Mouse (Mus musculus): ENCODE results near the gene Stra6. TPM values are rescaled to one million over a fixed set of nuclear protein-coding genes. Genes with fewer than 3 reads are reported as not detected.
A peak's percentile ranks its signal among the peaks of the same experiment; 100 is the strongest.

Gene Stra6
- polyA plus RNA-seq, 1 experiment from 2014 or later: 14.8 TPM

DNA sequence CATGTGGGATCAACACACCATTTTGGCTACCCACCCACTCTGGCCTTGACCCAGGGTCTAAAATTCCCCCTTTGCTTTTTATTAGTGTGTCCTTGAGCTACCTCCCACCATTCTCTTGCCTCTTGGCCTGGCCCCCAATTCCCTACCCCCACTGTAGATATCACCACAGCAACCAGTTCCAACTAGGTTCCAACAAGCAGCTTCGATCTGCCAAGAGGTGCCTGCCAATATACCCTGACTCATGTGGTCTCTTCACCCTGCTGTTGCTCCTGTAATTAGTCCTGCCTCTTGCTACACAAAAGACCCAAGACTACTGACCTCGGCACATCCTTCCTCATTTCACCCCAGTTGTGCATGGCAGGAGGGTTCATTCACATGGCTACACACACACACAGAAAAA is 21.5 kb downstream of the Stra6 start:
- peaks cover 20% of the 10 kb centered on the region for H3K27me3 ChIP-seq
- H3K9me3 ChIP-seq (replicated peaks): no peaks in the 10 kb centered on the region
- no peaks in the 10 kb centered on the region for H3K36me3 ChIP-seq
- H3K9ac ChIP-seq: no peak overlapping the region
- 7% methylated on average over 2 of the region's 2 CpGs for WGBS
- peak overlapping the region; percentile 60; the same call in 1 of the 2 replicates for H3K27ac ChIP-seq
- no peak overlapping the region for H3K4me3 ChIP-seq
- peak; percentile 42; the same call in 1 of the 2 replicates for ATAC-seq (ENCODE audit: low FRiP score)
- H3K4me2 ChIP-seq (replicated peaks): no peak overlapping the region
- peaks cover 45% of the 10 kb centered on the region for H3K4me1 ChIP-seq

DNA sequence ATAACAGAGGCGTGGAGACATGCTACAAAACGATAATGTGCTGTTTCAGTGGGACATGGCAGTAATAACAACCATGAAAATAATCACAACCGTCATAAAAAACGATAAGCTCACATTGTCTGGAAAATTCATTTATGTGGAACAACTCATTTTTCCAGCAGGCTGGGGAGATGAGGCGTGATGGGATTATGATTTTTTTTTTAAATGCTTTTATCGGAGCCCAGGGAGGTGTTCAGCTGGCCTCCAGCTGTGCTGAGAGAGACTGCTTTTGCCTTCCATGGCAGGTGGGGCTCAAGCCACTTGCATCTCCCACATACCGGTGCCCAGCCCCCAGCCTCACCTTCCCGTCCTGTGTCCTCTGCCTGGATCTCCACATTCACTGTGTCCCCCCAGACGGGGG is 22.6 kb downstream of the Stra6 start:
- Histone ChIP-seq H3K36me3 (no peaks in the 10 kb centered on the region), H3K9me3 (replicated peaks) (no peaks in the 10 kb centered on the region), H3K9ac (no peak overlapping the region), H3K4me3 (no peak overlapping the region), H3K4me2 (replicated peaks) (no peak overlapping the region), H3K27me3 (peaks cover 23% of the 10 kb centered on the region), H3K27ac (peak overlapping the region; percentile 60; the same call in 1 of the 2 replicates), H3K4me1 (peaks cover 45% of the 10 kb centered on the region)
- ATAC-seq (ENCODE audit: low FRiP score): no peak
- WGBS: 31% methylated on average over 9 of the region's 9 CpGs

DNA sequence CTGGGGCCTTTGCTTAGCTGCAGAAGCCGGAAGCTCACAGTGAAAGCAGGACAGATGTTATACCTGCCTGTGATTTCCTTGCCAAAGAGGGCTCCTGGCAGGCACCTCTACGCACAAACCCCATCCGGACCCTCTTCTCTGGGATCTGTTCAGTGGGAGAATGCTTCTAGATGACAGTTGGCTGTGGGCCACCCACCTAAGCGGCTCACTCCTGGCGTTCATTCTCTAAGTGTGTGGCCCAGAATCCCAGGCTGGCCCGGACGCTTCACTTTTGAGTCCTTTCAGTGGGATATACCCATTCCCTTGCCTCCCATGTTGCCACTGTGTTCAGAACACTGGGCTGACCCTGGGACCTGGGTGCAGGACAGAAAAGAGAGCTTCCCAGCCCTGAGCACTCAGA is 23.3 kb downstream of the Stra6 start:
- H3K4me2 ChIP-seq (replicated peaks): no peak overlapping the region
- 64% methylated on average over 7 of the region's 7 CpGs for WGBS
- H3K27me3 ChIP-seq: peaks cover 23% of the 10 kb centered on the region
- no peaks in the 10 kb centered on the region for H3K36me3 ChIP-seq
- H3K27ac ChIP-seq: 0 out of 2 replicates have a peak overlapping the region, but pooled peaks have one; percentile 35
- H3K4me1 ChIP-seq: peaks cover 45% of the 10 kb centered on the region
- H3K4me3 ChIP-seq: no peak overlapping the region
- ATAC-seq (ENCODE audit: low FRiP score): no peak
- no peaks in the 10 kb centered on the region for H3K9me3 ChIP-seq (replicated peaks)
- no peak overlapping the region for H3K9ac ChIP-seq

DNA sequence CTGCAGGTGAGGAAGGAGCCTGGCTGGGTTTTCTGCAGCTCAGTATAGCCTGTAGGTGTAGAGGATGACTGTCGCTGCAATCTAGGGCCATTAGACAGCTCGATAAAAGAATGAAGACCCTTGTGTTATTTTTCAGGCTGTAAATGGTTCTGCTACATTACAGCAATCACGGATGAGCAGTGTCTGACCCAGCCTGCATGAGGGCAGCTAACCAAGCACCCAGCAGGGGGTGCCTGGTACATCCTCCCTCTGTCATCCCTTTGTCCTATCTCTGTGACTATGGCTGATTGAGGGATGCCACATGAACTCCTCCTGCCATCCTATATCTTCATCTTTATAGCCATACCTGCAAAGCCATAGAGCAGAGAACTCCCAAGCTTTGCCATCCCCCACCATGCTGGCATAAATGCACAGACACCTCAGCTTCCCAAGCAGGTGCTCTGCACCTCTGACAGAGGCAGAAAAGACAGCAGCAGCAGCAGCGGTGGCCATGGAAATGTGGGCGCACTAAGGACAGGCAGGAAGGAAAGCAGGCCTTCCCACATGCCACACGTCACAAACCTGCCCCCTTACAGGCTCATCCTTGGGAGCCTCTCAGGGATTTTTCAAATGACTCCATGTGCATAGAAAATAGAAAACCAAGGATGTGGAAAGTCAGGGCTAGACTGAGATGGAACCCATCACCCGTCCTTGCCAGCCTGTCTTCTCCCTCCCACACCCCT is 23.9 kb downstream of the Stra6 start:
- no peak overlapping the region for H3K4me3 ChIP-seq
- ATAC-seq (ENCODE audit: low FRiP score): no peak
- H3K4me1 ChIP-seq: peaks cover 45% of the 10 kb centered on the region
- H3K36me3 ChIP-seq: no peaks in the 10 kb centered on the region
- no peak overlapping the region for H3K4me2 ChIP-seq (replicated peaks)
- H3K27ac ChIP-seq: no peak overlapping the region
- H3K9me3 ChIP-seq (replicated peaks): no peaks in the 10 kb centered on the region
- 47% methylated on average over 7 of the region's 7 CpGs for WGBS
- H3K27me3 ChIP-seq: peaks cover 23% of the 10 kb centered on the region
- no peak overlapping the region for H3K9ac ChIP-seq

DNA sequence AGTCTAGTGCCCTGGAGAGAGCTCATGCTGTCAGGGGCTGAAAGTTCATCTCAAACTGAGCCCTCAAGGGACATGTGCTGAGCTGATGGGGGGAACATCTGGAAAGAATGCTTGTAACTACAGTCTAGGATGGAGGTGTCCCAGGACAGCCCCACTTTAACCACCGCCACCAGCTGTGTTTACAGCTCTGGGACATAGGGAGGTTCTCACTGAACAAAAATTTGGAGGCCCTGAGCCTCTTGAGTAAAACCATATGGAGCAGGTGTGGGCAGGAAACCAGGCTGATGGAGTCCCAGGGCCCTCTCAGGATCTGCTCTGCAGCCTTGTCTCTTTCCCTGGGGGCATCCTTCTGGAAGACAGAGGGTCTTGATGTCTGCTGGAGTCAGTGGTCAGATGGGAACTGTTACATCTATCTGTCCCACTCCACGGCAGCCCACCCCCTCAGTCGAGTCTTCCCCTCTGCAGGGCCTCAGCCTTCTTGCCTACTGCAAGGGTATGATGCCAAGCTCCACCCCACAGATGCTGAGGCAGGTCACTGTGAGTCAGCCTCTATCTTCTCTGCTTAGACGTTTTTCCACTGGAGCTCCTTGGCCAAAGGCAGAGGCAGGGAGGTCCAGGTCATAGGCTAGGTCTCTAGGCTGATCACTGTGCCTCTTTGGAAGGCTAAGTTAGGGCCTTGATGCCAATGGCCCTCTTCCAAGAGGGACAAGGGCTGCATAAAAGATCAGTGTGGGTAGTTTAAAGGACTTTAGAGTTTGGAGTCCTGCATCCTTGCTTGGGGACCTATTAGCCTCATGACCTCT is 28.2 kb downstream of the Stra6 start:
- Histone ChIP-seq H3K36me3 (no peaks in the 10 kb centered on the region), H3K9me3 (replicated peaks) (no peaks in the 10 kb centered on the region)
- no peak for ATAC-seq (ENCODE audit: low FRiP score)

DNA sequence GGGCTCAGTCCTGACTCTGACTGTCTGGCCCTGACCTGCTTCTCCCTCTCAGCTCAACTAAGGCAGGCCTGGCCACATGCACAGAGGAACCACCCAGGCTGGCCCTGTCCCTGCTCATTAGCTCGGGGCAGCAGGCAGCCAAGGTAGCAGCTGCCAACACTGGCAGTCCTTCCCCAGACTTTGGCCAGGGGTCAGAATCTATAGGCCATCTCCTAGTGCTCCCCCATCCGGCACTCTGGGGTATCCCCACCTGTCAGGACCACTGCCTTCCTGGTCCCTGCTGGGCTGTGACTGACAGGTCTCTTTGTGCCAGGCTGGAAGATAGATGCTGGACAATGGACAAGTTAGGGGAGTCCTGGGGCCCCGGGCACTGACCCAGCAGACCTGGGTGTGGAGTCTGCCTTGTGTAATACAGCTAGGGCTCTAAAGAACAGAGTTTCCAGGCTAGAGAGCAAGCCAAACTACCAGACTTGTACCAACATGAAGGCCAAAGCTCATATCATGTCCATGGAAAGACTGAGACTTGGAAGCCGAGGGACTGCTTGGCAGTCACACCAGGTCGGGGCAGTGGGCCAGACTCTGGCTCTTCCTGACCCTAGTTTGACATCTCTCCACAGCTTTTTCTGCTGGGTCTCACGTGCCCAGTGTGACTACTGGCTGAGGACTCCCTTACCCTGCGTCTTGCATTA is 29.1 kb downstream of the Stra6 start:
- Histone ChIP-seq H3K27ac (no peak overlapping the region), H3K4me2 (replicated peaks) (no peak overlapping the region), H3K27me3 (peaks cover 21% of the 10 kb centered on the region), H3K4me3 (no peak overlapping the region), H3K36me3 (no peaks in the 10 kb centered on the region), H3K4me1 (peaks cover 23% of the 10 kb centered on the region), H3K9me3 (replicated peaks) (no peaks in the 10 kb centered on the region), H3K9ac (no peak overlapping the region)
- 59% methylated on average over 7 of the region's 7 CpGs for WGBS
- ATAC-seq (ENCODE audit: low FRiP score): no peak

More for the DNA sequence above, 28.2 kb downstream of the Stra6 start:
- Histone ChIP-seq H3K27ac (no peak overlapping the region), H3K27me3 (peaks cover 23% of the 10 kb centered on the region), H3K4me2 (replicated peaks) (no peak overlapping the region), H3K4me3 (no peak overlapping the region), H3K4me1 (peaks cover 23% of the 10 kb centered on the region), H3K9ac (no peak overlapping the region)
- WGBS: 62% methylated on average over 4 of the region's 4 CpGs

DNA sequence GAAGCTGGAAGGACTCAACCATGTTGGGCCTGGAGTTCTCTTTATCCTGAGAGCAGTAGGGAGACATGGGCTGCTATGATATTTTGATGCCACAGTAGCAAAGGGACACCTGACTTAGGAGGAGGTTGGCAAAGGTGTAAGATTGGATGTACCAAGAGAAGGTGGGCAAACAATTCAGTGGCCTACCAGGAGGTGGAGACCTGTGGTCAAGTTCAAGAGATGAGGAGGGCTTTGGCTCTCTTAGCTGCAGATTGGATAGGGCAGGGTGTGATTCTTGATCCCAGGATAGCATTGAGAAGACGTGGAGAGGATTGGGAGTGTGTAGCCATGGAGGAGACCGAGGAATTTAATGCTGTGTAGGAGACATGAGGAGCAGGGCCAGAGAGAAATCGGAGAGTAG is 30.2 kb downstream of the Stra6 start:
- H3K9ac ChIP-seq: no peak overlapping the region
- H3K27ac ChIP-seq: no peak overlapping the region
- H3K9me3 ChIP-seq (replicated peaks): no peaks in the 10 kb centered on the region
- H3K4me3 ChIP-seq: no peak overlapping the region
- H3K4me2 ChIP-seq (replicated peaks): no peak overlapping the region
- H3K36me3 ChIP-seq: no peaks in the 10 kb centered on the region
- peaks cover 18% of the 10 kb centered on the region for H3K4me1 ChIP-seq
- 73% methylated on average over 3 of the region's 3 CpGs for WGBS
- peaks cover 16% of the 10 kb centered on the region for H3K27me3 ChIP-seq
- no peak for ATAC-seq (ENCODE audit: low FRiP score)

DNA sequence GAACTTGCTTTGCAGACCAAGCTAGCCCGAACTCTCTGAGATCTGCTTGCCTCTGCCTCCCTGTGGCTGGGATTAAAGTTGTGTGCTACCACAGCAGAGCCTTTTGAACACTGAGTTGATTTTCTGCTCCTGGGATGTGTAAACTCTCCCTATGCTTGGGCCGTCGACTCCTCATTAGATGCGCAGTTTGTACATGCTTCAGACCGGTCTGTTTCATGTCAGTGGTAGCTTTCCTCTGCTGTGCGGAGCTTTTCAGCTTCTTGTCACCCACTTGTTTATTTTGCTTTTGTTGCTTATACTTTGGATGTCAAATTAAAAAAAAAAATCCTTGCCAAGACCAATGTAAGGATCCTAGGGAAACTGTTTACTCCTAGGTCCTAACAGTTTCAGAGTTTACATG is 32.4 kb downstream of the Stra6 start:
- no peak for ATAC-seq (ENCODE audit: low FRiP score)
- H3K4me3 ChIP-seq: no peak overlapping the region
- WGBS: 85% methylated on average over 6 of the region's 6 CpGs
- no peaks in the 10 kb centered on the region for H3K9me3 ChIP-seq (replicated peaks)
- peaks cover 24% of the 10 kb centered on the region for H3K4me1 ChIP-seq
- no peak overlapping the region for H3K27ac ChIP-seq
- no peaks in the 10 kb centered on the region for H3K36me3 ChIP-seq
- H3K4me2 ChIP-seq (replicated peaks): no peak overlapping the region
- peaks cover 5% of the 10 kb centered on the region; the same call in 1 of the 2 replicates for H3K27me3 ChIP-seq
- no peak overlapping the region for H3K9ac ChIP-seq

DNA sequence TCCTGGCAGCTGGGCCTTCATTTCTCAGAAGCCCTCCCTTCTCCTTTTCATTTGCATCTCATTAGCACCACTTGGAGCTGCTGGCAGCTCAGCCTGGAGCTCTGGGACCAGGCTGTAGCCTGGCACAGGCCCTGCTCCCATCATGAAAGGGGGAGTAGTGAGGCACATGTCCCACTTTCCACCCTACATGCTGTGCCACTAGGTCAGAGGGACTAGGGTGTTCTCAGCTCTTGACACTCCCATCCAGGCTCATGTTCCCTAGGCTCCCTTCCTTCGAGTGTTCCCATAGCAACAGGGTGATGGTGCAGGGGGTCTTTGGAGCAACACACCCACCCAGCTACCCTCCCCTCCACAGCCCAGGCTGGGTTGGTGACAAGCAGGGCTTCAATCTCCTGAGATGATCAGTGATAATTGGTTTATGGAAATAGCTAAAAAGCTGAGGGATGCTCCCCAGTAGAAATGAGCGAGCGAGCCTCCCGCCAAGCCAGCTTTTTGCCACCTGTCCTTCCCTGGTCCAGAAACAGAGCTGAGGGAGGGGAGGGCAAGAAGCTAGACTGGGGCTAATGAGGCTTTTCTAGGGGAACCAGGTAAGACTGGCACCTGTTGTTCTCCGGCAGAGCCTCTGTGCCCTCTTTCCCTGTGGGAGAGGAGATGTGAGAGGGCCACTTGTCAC is 33.2 kb downstream of the Stra6 start:
- no peak overlapping the region for H3K9ac ChIP-seq
- H3K4me1 ChIP-seq: peaks cover 24% of the 10 kb centered on the region
- H3K36me3 ChIP-seq: no peaks in the 10 kb centered on the region
- no peaks in the 10 kb centered on the region for H3K9me3 ChIP-seq (replicated peaks)
- H3K27ac ChIP-seq: peak overlapping the region; percentile 50
- 57% methylated on average over 5 of the region's 5 CpGs for WGBS
- no peak overlapping the region for H3K4me3 ChIP-seq
- H3K27me3 ChIP-seq: peaks cover 7% of the 10 kb centered on the region; the same call in 1 of the 2 replicates
- peak; percentile 62 for ATAC-seq (ENCODE audit: low FRiP score)
- no peak overlapping the region for H3K4me2 ChIP-seq (replicated peaks)

DNA sequence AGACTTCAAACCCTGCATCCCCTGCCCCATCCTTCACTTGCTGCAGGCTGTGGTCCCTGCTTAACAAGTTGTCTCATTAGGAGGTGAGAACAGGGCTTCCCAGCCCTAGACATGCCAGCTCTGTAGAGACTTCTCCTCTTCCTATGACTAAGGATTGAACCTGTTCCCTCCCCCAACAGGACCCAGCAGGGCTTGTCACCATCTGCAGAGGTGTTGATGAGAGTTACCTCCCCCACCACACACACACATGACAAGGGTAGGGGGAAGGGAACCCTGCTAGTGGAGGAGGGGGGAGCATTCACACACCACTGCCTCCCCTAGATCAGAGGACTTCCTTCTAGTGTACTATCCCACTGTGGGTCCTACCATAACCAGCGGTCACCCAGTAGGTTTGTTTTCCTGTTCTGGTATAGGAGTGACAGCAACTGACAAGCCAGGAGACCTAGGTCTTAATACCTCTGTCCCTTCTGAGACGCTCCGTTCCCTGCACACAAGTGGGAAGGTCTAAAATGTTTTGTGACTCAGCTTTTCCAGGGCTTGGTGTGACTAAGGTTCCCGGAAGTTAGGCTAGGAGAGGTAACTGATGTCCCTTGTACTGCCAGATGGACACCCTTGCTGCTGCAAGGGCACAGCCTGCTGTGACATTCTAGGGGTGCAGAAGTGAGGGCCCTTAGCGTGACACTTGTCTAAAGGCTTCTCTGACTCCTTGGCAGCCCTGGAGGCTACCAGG is 36.4 kb downstream of the Stra6 start:
- H3K9ac ChIP-seq: no peak overlapping the region
- no peaks in the 10 kb centered on the region for H3K9me3 ChIP-seq (replicated peaks)
- no peak overlapping the region for H3K27ac ChIP-seq
- peaks cover 30% of the 10 kb centered on the region for H3K4me1 ChIP-seq
- WGBS: 77% methylated on average over 5 of the region's 5 CpGs
- no peak overlapping the region for H3K4me2 ChIP-seq (replicated peaks)
- peaks cover 10% of the 10 kb centered on the region for H3K27me3 ChIP-seq
- no peak overlapping the region for H3K4me3 ChIP-seq
- H3K36me3 ChIP-seq: no peaks in the 10 kb centered on the region
- ATAC-seq (ENCODE audit: low FRiP score): no peak

DNA sequence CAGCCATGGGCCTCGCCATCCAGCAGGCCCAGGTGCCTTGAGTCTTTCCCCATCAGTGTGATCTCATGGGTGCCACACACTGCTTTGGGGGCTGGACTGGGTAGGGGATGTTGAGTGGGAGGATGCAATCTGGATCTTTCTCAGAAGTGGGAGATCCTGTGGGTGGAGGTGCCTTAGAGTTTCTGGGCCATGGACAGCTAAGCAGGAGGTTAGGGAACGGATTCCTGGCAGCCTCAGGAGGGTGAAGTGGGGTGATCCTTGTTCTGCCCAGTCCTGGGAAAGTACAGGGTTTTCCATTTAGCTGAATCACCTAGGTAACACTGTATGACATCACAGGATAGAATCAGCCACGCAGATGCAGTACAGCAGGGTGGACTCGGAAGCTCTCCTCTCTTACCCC is 38.4 kb downstream of the Stra6 start:
- no peak overlapping the region for H3K4me2 ChIP-seq (replicated peaks)
- WGBS: 66% methylated on average over 4 of the region's 4 CpGs
- H3K4me1 ChIP-seq: peaks cover 36% of the 10 kb centered on the region
- H3K9me3 ChIP-seq (replicated peaks): no peaks in the 10 kb centered on the region
- H3K36me3 ChIP-seq: no peaks in the 10 kb centered on the region
- no peak overlapping the region for H3K4me3 ChIP-seq
- H3K27ac ChIP-seq: no peak overlapping the region
- ATAC-seq (ENCODE audit: low FRiP score): no peak
- H3K9ac ChIP-seq: no peak overlapping the region
- H3K27me3 ChIP-seq: peaks cover 10% of the 10 kb centered on the region

Data from hindbrain, embryonic 12.5 days (tissue).